Mouse (Mus musculus) T-helper 17 cell (primary cell): ENCODE measurements around the gene Wnt9b.

Experiments
- in situ Hi-C, 2 experiments: fragments of 300-600 bp; cut with MboI, MseI; formaldehyde crosslinking; loops; 1 replicate in 1 of 2; 2 replicates in 1 of 2; pipeline ENCODE4 v1.15.1; 2025; ENCODE audit warnings: high pct_unique_total_duplicates in 2 of 2

The Wnt9b gene

GRCm38 (mm10) chr11:103733069-103733468 is 16.6 kb downstream of the Wnt9b start:
- in situ Hi-C loops, result no loop called here

GRCm38 (mm10) chr11:103732306-103732705 is 17.3 kb downstream of the Wnt9b start:
- in situ Hi-C loops, result no loop called here

GRCm38 (mm10) chr11:103731594-103731993 is 18.0 kb downstream of the Wnt9b start:
- in situ Hi-C loops, result no loop called here

GRCm38 (mm10) chr11:103729282-103729985 is 20.2 kb downstream of the Wnt9b start:
- in situ Hi-C loops, result no loop called here

GRCm38 (mm10) chr11:103724331-103724771 is 25.3 kb downstream of the Wnt9b start:
- in situ Hi-C loops, result no loop called here

- in situ Hi-C loops, result no loop called here
Observed at GRCm38 (mm10) chr11:103722040-103722481, 27.6 kb downstream of the Wnt9b start.

GRCm38 (mm10) chr11:103721468-103722039 is 28.1 kb downstream of the Wnt9b start:
- in situ Hi-C loops, result no loop called here

GRCm38 (mm10) chr11:103719436-103719835 is 30.2 kb downstream of the Wnt9b start:
- in situ Hi-C loops, result no loop called here

GRCm38 (mm10) chr11:103716971-103717370 is 32.6 kb downstream of the Wnt9b start:
- in situ Hi-C loops, result no loop called here

- in situ Hi-C loops, result no loop called here
Observed at GRCm38 (mm10) chr11:103714074-103714473, 35.5 kb downstream of the Wnt9b start.

- in situ Hi-C loops, result no loop called here
Observed at GRCm38 (mm10) chr11:103711851-103712587, 37.6 kb downstream of the Wnt9b start.

GRCm38 (mm10) chr11:103709982-103710381 is 39.6 kb downstream of the Wnt9b start:
- in situ Hi-C loops, result no loop called here

- in situ Hi-C loops, result no loop called here
Observed at GRCm38 (mm10) chr11:103707005-103707404, 42.6 kb downstream of the Wnt9b start.

GRCm38 (mm10) chr11:103698226-103698625 is 51.4 kb downstream of the Wnt9b start:
- in situ Hi-C loops, result loop anchor here in 1 of 2 experiments (10.0 kb wide), 1 partner anchor 673 kb away; the partner anchor contains the start of genes Dcakd and Nmt1

- in situ Hi-C loops, result loop anchor here in 1 of 2 experiments (10.0 kb wide), 1 partner anchor 673 kb away; the partner anchor contains the start of genes Dcakd and Nmt1
Observed at GRCm38 (mm10) chr11:103697565-103698176, 52.0 kb downstream of the Wnt9b start, which contains the start of gene Gosr2. Gene Gosr2 (minus strand): TSS chr11:103697898.

GRCm38 (mm10) chr11:103696851-103697564 is 52.6 kb downstream of the Wnt9b start:
- in situ Hi-C loops, result loop anchor here in 1 of 2 experiments (10.0 kb wide), 1 partner anchor 672 kb away; the partner anchor contains the start of genes Dcakd and Nmt1

- in situ Hi-C loops, result loop anchor here in 1 of 2 experiments (5.0 to 10.0 kb wide), 2 partner anchors 331 to 668 kb away; partner anchors contain the start of genes Arhgap27, Dcakd and Nmt1
Observed at GRCm38 (mm10) chr11:103693241-103693640, 56.4 kb downstream of the Wnt9b start.

- in situ Hi-C loops, result loop anchor here in 1 of 2 experiments (5.0 to 10.0 kb wide), 2 partner anchors 329 to 666 kb away; partner anchors contain the start of genes Arhgap27, Dcakd and Nmt1
Observed at GRCm38 (mm10) chr11:103691036-103691435, 58.6 kb downstream of the Wnt9b start.

GRCm38 (mm10) chr11:103688980-103689378 is 60.6 kb downstream of the Wnt9b start:
- in situ Hi-C loops, result no loop called here

- in situ Hi-C loops, result no loop called here
Observed at GRCm38 (mm10) chr11:103688271-103688979, 61.2 kb downstream of the Wnt9b start.
